Mouse (Mus musculus): ENCODE results near the gene Lhfpl2. TPM values are rescaled to one million over a fixed set of nuclear protein-coding genes. Genes with fewer than 3 reads are reported as not detected.
"Not testable (repeated sequence)": the region's sequence is repeated elsewhere in the genome, so short reads cannot be mapped to it uniquely, and the experiment has no call there.

Lhfpl2 gene
- 2.5 and 3.4 TPM in 2 replicates for polyA plus RNA-seq (2012; rRNA removed)

DNA sequence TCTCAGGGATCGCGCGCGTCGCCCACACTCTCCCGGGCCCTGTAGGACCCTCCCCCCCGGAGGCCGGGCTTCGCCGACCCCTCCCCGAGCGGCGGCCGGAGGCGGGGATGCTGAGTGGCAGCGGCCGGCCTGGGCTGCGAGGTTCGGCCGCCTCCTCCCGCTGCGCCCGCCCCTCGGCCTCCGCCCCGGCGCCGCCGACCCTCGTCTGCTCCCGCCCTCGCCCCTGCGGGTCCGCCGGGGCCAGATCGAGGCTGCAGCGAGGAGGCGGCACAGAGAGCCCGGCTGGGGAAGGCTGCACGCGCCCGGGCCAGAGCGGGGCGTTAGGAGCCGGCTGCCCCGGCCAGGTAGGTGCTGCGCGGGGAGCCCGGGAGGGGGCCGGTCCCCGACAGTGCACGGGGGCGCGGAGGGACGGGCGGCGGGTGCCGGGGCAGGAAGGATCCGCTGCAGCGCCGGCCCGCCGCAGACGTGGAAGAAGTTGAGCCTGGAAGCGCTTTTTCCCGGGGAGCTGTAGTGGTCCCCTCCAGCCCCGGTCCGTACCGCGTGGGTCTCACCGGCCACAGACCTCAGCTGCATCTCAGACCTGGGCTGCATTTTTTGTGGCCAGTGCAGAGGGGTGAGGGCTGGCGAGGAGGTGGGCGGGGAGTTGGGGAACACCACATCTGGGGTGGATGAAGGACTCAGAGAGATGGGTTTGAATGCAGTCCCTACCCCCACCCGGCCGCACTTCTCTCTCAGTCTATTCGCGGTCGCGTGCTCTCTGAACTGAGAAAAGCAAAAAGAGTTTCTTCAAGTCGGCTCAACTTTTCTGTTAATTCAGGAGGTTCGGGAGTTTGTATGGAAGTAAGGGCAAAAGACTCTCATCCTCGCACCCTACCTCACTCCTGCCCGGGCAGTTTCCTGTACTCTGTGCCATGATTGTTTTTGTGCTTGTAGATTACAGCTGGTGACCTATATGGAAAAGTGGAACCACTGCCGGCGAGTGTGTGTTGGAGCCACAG, at the start of gene Lhfpl2:
Gene Lhfpl2 (plus strand): TSS at position 234 of the 998 bp plus-strand sequence.
- TF ChIP-seq POLR2A (IDR thresholded peaks at IDR 0.05; ENCODE audit: control insufficient read depth, low read depth, low read length), result no peak
- no peak for TF ChIP-seq CTCF (IDR thresholded peaks at IDR 0.05; ENCODE audit: control insufficient read depth, insufficient read depth, insufficient replicate concordance, low read depth, low read length)

DNA sequence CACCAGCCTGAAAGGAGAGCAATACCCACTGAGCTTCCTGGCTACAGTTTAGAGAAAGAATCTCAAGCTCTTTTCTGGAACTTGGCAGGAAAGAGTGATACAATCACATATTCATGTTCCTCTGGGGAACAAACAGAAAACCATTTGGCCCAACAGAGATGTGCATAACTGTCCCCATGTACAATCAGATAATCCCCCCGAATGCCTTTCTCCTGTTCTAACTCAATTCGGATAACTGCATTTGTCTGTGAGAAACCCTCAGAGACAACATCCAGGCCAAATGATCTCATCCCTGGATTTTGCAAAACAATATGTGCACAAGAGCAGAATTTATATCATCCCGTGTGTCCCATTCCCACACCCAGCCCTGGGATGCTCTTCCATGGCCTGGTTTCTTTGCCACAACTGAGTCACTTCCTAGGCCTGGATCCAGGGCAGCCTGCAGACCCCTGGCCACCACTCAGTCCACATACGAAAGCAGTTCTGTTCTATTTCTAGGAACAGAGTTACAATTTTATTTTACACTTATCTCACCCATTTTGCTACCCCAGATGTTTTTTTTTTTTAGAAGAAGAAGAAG, 45.5 kb upstream of the Lhfpl2 start:
- H3K27ac ChIP-seq (ENCODE audit: control insufficient read depth, insufficient read depth, low read depth, low read length), result no peak overlapping the region
- no peaks in the 10 kb centered on the region for H3K36me3 ChIP-seq (ENCODE audit: control insufficient read depth, insufficient read depth, low read length)
- no peak overlapping the region for H3K4me3 ChIP-seq (ENCODE audit: control insufficient read depth, low read depth, low read length)
- H3K4me1 ChIP-seq (ENCODE audit: control insufficient read depth, insufficient read depth, low read length), result no peaks in the 10 kb centered on the region
- no peaks in the 10 kb centered on the region for H3K27me3 ChIP-seq (ENCODE audit: control insufficient read depth, insufficient read depth, low read length)
- TF ChIP-seq CTCF (IDR thresholded peaks at IDR 0.05; ENCODE audit: control insufficient read depth, insufficient read depth, insufficient replicate concordance, low read depth, low read length), result no peak
- TF ChIP-seq POLR2A (IDR thresholded peaks at IDR 0.05; ENCODE audit: control insufficient read depth, low read depth, low read length), result no peak

More for the DNA sequence above, at the start of gene Lhfpl2:
- peaks cover 13% of the 10 kb centered on the region for H3K4me1 ChIP-seq (ENCODE audit: control insufficient read depth, insufficient read depth, low read length)
- no peak within 1 kb of the TSS for H3K27ac ChIP-seq (ENCODE audit: control insufficient read depth, insufficient read depth, low read depth, low read length)
- no peaks in the 10 kb centered on the region for H3K36me3 ChIP-seq (ENCODE audit: control insufficient read depth, insufficient read depth, low read length)
- peaks cover 13% of the 10 kb centered on the region for H3K27me3 ChIP-seq (ENCODE audit: control insufficient read depth, insufficient read depth, low read length)
- peak within 1 kb of the TSS; percentile 83 for H3K4me3 ChIP-seq (ENCODE audit: control insufficient read depth, low read depth, low read length)

DNA sequence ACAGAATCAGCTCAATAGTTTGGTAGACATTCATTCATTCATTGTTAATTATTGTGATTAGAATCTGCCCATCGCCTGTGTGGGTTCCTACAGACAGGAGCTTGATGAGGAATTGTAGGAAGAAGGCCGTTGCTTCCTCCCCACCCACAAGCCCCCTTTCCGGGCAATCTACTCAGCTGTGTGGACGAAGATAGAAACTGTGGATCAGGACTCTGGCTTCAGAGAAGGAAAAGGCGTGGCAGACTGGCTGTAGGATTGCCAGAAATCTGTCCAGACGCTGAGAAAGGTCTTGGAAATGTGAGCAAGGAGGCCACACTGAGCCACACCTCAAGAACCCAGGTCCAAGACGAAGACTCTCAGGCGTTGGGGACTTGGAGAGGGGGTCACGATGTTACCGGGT, 43.6 kb upstream of the Lhfpl2 start:
- Histone ChIP-seq H3K36me3 (ENCODE audit: control insufficient read depth, insufficient read depth, low read length) (no peaks in the 10 kb centered on the region), H3K27ac (ENCODE audit: control insufficient read depth, insufficient read depth, low read depth, low read length) (no peak overlapping the region), H3K4me3 (ENCODE audit: control insufficient read depth, low read depth, low read length) (no peak overlapping the region), H3K4me1 (ENCODE audit: control insufficient read depth, insufficient read depth, low read length) (no peaks in the 10 kb centered on the region), H3K27me3 (ENCODE audit: control insufficient read depth, insufficient read depth, low read length) (no peaks in the 10 kb centered on the region)
- TF ChIP-seq CTCF (IDR thresholded peaks at IDR 0.05; ENCODE audit: control insufficient read depth, insufficient read depth, insufficient replicate concordance, low read depth, low read length) (no peak), POLR2A (IDR thresholded peaks at IDR 0.05; ENCODE audit: control insufficient read depth, low read depth, low read length) (no peak)

DNA sequence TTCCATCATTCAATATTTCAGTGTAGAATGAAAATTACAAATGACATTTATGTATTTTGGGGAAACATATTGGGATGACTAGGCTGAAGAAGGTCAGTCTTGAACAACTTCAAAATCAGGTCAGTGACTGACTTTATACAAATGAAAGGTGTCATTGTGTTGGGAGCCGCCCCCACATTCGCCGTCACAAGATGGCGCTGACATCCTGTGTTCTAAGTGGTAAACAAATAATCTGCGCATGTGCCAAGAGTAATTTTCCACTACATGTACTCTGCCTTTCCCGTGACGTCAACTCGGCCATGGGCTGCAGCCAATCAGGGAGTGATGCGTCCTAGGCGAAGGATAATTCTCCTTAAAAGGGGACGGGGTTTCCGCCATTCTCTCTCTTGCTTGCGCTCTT, 33.0 kb upstream of the Lhfpl2 start:
- H3K36me3 ChIP-seq (ENCODE audit: control insufficient read depth, insufficient read depth, low read length); H3K4me1 ChIP-seq (ENCODE audit: control insufficient read depth, insufficient read depth, low read length); H3K27ac ChIP-seq (ENCODE audit: control insufficient read depth, insufficient read depth, low read depth, low read length); H3K4me3 ChIP-seq (ENCODE audit: control insufficient read depth, low read depth, low read length); H3K27me3 ChIP-seq (ENCODE audit: control insufficient read depth, insufficient read depth, low read length): not testable (repeated sequence)

DNA sequence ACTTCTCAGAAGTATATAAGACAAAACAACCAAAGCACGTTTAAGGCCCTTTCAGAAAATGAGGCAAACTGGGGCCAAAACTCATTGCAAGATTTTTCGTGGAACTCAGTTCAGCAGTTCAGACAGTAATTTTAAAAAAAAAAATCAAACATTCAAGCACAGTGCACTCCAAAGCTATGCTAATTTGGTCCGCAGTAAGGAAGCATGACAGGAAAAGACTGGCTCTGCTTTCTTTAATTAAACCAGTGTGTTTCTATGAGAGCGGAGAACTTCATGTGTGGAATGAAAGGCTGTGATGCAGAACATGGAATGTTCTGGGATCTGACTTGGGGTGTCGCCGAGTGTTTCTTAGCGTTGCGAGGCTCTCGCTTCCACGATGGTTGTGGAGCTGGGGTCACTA, 28.4 kb upstream of the Lhfpl2 start:
- TF ChIP-seq POLR2A (IDR thresholded peaks at IDR 0.05; ENCODE audit: control insufficient read depth, low read depth, low read length), result no peak
- TF ChIP-seq CTCF (IDR thresholded peaks at IDR 0.05; ENCODE audit: control insufficient read depth, insufficient read depth, insufficient replicate concordance, low read depth, low read length), result no peak
- Histone ChIP-seq H3K27me3 (ENCODE audit: control insufficient read depth, insufficient read depth, low read length) (no peaks in the 10 kb centered on the region), H3K27ac (ENCODE audit: control insufficient read depth, insufficient read depth, low read depth, low read length) (no peak overlapping the region), H3K4me1 (ENCODE audit: control insufficient read depth, insufficient read depth, low read length) (no peaks in the 10 kb centered on the region), H3K36me3 (ENCODE audit: control insufficient read depth, insufficient read depth, low read length) (no peaks in the 10 kb centered on the region), H3K4me3 (ENCODE audit: control insufficient read depth, low read depth, low read length) (no peak overlapping the region)

DNA sequence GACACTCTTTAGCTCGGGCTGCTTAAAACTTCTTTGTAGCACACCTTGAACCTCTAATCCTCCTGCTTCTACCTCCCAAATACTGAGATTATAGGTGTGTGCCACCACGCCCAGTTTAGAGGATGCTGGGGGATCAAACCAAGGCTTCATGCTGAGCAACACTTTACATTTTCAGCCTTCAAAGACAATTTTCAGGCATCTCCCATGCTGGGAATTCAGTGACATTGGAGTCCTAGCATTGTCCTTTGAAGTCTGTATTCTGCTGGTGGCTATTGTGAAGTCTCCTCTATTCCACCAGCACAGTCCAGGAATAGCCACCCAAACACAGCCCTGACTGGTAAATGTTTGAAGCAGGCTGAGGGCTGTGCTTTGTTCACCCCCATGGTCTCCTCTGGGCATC, 27.0 kb upstream of the Lhfpl2 start:
- Histone ChIP-seq H3K27me3 (ENCODE audit: control insufficient read depth, insufficient read depth, low read length) (no peaks in the 10 kb centered on the region), H3K36me3 (ENCODE audit: control insufficient read depth, insufficient read depth, low read length) (no peaks in the 10 kb centered on the region), H3K4me3 (ENCODE audit: control insufficient read depth, low read depth, low read length) (no peak overlapping the region), H3K4me1 (ENCODE audit: control insufficient read depth, insufficient read depth, low read length) (no peaks in the 10 kb centered on the region), H3K27ac (ENCODE audit: control insufficient read depth, insufficient read depth, low read depth, low read length) (no peak overlapping the region)
- TF ChIP-seq CTCF (IDR thresholded peaks at IDR 0.05; ENCODE audit: control insufficient read depth, insufficient read depth, insufficient replicate concordance, low read depth, low read length) (no peak), POLR2A (IDR thresholded peaks at IDR 0.05; ENCODE audit: control insufficient read depth, low read depth, low read length) (no peak)

DNA sequence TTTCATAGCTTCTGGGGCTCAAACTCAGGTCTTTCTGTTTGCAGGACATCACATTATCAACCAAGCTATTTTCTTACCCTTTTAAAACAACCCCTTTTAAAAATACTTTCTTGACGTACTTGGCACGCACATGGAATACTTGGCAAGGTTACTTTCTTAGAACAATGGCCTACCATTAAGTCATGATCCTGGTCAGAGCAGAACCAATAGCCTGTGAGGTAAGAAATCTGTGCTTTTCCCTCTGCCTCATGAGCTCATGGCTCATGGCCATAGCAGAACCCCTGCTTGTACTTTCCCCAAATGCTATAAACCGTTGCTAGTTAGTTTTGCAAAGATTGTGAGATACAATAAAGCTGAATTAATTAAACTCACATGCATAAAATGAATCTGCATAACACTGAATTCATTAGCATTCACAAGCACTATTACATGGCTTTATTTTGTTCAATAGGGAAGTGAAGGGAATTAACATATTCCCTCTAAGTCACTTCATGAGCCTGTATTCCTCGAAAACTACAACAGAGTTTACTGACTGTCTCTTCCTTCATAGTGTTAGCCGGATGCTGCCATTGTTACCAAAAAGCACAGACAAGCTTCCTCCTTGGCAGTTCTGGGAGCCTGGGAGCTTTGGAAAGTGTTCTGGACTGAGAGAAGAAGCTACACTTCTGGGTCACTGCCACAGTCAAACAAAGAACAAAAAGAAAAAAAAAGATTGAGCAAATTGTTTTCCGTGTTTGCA, 20.1 kb upstream of the Lhfpl2 start:
- H3K4me3 ChIP-seq (ENCODE audit: control insufficient read depth, low read depth, low read length), result no peak overlapping the region
- no peaks in the 10 kb centered on the region for H3K27me3 ChIP-seq (ENCODE audit: control insufficient read depth, insufficient read depth, low read length)
- no peaks in the 10 kb centered on the region for H3K36me3 ChIP-seq (ENCODE audit: control insufficient read depth, insufficient read depth, low read length)
- no peaks in the 10 kb centered on the region for H3K4me1 ChIP-seq (ENCODE audit: control insufficient read depth, insufficient read depth, low read length)
- no peak overlapping the region for H3K27ac ChIP-seq (ENCODE audit: control insufficient read depth, insufficient read depth, low read depth, low read length)
- TF ChIP-seq CTCF (IDR thresholded peaks at IDR 0.05; ENCODE audit: control insufficient read depth, insufficient read depth, insufficient replicate concordance, low read depth, low read length), result no peak
- no peak for TF ChIP-seq POLR2A (IDR thresholded peaks at IDR 0.05; ENCODE audit: control insufficient read depth, low read depth, low read length)

Data from testis, adult 2 months (tissue).